Mouse (Mus musculus): ENCODE data around the gene Igfbp5. TPM values are rescaled to one million over a fixed set of nuclear protein-coding genes. Genes with fewer than 3 reads are reported as not detected.

The Igfbp5 gene
- total RNA-seq, 2 experiments from 2014 or later: 97.0 to 98.9 TPM

GRCm38 (mm10) chr1:72825286-72825685 is 49.4 kb downstream of the Igfbp5 start:
- DNase-seq (ENCODE audit: extremely low spot score in 1 of 2, low spot score in 2 of 2): peak in 1 of 2 experiments; percentile 37
- intact Hi-C loops (cut with DNase I): loop anchor here (5.0 kb wide), 1 partner anchor 88 kb away; no protein-coding TSS in a partner anchor

GRCm38 (mm10) chr1:72824707-72825101 is 50.0 kb downstream of the Igfbp5 start:
- peak in 1 of 2 experiments; percentile 44 for DNase-seq (ENCODE audit: extremely low spot score in 1 of 2, low spot score in 2 of 2)
- intact Hi-C loops (cut with DNase I): loop anchor here (5.0 kb wide), 1 partner anchor 87 kb away; no protein-coding TSS in a partner anchor

DNA sequence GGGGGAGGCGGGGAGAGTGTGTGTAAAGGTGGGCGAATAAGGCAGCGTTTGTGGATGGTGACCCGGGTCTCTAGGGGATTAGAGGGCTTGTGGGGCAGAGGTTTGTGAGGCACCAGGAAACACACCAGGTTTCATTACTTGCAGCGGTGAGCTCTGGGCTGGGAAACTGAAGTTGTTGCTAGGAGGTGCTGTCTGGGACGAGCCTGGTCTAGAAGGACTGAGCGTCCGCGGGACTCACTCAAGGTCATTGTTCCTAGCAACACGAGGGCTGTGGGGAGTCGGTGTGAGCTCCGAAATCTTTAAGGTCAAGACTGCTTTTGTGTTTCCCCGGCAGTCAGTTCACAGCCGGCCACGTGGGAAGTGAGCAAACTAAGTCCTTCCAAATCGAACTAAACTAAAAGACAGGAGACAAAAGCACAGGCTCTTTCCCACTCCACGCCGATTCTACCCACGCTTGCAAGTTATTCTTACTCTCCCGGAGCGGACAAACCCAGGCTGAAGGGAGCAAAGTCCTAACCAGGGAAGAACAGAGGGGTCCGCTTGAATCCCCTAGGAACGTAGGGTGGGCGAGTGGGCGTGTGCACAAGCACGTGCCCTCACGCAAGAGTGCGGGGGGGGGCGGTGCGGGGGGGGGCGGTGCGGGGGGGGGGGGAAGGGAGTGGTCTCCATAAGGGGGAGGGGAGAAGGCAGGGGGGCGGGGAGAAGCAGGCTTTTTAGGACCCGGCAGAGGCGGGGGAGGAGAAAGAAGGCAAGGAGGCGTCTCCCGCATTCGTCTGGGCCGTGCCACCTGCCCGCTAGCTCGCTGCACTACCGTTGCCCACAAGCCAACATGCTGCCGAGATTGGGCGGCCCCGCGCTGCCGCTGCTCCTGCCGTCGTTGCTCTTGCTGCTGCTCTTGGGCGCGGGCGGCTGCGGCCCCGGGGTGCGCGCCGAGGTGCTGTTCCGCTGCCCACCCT is 50.7 kb downstream of the Igfbp5 start, which contains the start of gene Igfbp2:
Gene Igfbp2, plus strand, starts transcription at position 753 of the 956 bp plus-strand sequence.
- peak in 1 of 2 experiments; percentile 70 for DNase-seq (ENCODE audit: extremely low spot score in 1 of 2, low spot score in 2 of 2)
- intact Hi-C loops (cut with DNase I): no loop called here

DNA sequence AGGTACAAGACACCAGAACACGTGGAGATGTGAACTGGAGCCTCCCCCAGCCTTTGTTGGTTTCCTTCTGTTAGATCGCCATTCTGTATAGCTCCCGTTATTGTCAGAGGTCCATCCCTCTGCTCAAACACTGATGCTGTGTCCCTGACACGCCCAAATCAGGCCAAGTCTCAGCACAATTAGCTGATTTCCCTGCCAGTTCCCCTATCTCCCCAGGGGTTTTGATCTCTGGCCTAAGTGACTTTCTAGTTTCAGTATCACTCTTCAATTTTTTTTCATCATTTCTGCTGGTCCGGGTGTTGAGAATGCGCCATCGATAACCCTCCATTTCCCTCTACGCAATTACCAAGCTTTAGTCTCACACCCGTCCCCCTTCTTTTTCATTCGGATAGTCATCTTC is 51.8 kb downstream of the Igfbp5 start:
- intact Hi-C loops (cut with DNase I): no loop called here
- DNase-seq (ENCODE audit: extremely low spot score in 1 of 2, low spot score in 2 of 2): no peak

- intact Hi-C loops (cut with DNase I): no loop called here
Observed at GRCm38 (mm10) chr1:72819995-72820394, 54.7 kb downstream of the Igfbp5 start.

DNA sequence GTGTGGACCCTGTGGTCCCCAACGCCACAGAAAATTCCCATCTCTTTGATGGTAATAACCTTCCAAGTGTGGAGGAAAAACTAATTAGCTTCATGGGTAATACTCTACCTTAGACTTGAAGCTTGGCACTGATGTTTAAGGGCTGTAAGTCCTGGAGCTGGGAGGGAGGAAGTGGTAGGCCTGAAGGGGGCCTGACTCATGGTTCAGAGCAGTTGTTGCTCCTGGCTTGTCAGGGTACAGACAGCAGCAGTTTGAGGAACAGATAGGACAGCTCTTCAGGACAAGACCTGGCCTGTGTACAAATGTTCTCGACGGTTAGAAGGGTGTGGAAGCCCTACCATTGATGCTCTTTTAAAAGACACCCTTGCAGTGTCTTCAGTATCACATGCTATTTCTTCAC is 59.1 kb downstream of the Igfbp5 start:
- intact Hi-C loops (cut with DNase I): no loop called here
- DNase-seq (ENCODE audit: extremely low spot score in 1 of 2, low spot score in 2 of 2): no peak

More at GRCm38 (mm10) chr1:72819995-72820394, 54.7 kb downstream of the Igfbp5 start:
- no peak for DNase-seq (ENCODE audit: extremely low spot score in 1 of 2, low spot score in 2 of 2)

DNA sequence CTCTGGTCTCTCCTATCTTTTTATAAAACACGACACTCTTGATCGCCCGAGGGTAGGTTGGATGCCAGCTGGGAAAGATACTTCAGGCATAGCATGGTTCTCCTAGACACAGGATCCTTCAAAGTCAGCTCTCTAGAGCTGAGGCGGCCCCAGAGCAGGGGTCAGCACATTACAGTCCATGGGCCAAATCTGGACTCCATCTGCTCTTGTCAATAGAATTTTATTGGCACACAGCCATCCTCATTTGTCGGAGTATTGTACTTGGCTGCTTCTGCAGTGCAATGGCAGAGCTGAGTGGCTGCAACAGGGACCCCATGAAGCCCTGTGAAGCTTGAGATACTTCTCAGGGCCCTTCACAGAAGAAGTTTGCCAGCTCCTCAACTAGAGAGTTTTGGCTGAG is 59.5 kb downstream of the Igfbp5 start:
- intact Hi-C loops (cut with DNase I): no loop called here
- no peak for DNase-seq (ENCODE audit: extremely low spot score in 1 of 2, low spot score in 2 of 2)

DNA sequence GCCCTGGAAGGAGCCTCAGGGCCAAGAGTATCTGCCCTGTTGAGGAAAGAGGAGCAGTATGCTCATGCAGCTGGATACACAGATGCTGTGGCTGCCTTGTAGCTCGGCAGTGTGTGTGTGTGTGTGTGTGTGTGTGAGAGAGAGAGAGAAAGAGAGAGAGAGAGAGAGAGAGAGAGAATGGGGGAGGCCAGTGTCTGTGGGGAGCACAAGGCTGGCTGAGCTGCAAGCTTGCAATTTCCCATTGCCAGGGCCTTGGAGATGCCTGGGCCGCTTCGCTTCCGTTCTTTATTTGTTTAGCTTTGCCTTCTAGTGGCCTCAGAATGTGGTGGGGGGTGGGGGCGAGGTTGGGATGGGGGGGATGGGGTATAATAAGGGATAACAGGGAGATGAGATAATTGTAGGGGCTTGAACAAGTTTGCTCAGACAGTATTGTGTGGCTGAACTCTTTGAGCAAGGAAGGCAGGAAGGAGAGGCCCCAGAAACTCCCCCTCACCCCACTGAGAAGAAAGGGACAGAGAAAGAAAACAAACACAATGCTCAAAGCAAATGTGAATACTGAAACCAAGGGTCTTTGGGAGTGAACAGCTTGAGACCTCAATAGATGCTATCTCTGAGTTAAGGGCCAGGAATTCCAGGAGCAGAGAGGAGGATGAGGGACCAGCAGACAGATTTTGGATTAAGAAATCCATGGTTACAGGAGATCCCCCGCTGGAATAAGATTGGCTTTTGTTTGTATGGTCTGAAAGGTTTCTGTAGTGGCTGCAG is 60.9 kb downstream of the Igfbp5 start:
- intact Hi-C loops (cut with DNase I): no loop called here

DNA sequence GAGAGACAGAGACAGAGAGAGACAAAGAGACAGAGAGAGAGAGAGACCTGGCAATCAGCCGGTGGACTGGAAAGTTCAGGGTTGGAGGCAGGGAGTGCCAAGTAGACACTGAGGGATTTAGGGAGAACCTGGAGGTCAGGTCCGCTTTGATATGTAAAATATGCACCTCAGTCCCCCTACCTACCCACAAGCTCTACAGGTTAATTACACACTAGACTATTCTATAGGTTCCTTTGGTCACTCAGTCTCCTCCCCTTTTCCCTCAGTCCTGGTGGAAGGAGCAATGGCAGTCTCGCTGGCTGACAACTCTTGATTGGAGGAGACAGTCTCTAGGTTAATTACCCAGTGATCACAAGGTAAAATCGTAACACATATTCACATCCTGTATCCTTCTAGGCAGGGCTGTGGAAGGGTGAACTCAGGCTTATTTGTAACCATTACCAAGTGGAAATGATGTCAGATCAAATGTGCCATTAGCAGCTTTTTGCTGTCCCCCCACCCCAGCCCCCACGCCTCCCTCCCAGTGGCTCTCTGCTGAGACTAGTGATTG is 61.5 kb downstream of the Igfbp5 start:
- intact Hi-C loops (cut with DNase I): no loop called here
- DNase-seq (ENCODE audit: extremely low spot score in 1 of 2, low spot score in 2 of 2): no peak

More for the DNA sequence above, 60.9 kb downstream of the Igfbp5 start:
- peak in 1 of 2 experiments; percentile 28 for DNase-seq (ENCODE audit: extremely low spot score in 1 of 2, low spot score in 2 of 2)

DNA sequence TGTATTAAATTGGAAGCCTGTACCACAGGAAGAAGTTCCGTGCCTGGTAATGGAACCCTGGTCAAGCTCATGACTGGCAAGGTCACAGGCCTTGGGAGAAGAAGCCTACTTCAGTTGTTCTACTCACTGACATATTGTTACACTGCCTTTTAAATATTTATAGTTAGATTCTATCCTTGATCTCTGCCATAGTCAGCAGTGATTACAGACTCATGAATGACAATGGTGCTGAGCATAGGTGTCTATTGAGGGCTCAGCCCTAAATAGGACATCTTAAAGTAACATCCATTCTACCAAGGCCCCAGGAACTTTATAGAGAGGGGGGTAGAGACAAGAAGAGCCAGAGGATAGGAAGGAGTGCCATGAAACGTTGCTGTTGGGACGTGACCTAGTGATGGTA is 63.6 kb downstream of the Igfbp5 start:
- intact Hi-C loops (cut with DNase I): no loop called here
- no peak for DNase-seq (ENCODE audit: extremely low spot score in 1 of 2, low spot score in 2 of 2)

DNA sequence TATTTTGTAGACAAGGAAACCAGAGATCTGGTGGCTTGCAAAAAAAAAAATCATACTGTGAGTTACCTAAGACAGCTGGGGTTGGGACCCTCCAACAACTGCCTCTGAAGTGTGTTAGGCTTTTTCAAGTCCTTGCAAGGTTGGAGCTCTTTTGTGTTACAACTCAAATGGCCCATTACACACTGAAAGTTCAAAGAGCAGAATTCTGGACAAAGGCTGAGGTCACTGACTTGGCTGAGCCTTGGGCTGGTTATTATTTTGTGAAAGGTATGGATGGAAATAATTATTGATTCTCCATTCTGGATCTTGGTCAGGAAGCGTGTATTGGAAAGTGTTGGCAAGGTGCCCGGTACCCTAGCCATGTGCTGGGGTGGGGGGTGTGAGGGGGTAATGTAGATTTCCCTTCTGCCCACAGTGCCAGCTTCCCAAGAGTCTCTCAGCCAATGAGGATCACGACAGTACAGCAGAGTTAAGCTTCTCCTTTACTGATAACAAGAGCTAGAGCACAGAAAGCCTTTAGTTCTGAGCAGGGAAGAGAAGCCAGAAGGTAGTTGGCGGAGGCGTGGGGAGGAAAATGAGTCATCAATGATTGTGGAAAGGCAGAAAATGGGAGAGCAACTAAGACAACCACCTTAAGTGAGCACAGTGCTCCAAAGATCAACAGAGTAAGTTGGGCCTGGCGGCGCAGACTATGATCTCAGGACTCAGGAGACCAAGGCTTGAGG is 64.6 kb downstream of the Igfbp5 start:
- intact Hi-C loops (cut with DNase I): no loop called here
- peak in 1 of 2 experiments; percentile 34 for DNase-seq (ENCODE audit: extremely low spot score in 1 of 2, low spot score in 2 of 2)

- intact Hi-C loops (cut with DNase I): no loop called here
- no peak for DNase-seq (ENCODE audit: extremely low spot score in 1 of 2, low spot score in 2 of 2)
Observed at GRCm38 (mm10) chr1:72809304-72809703, 65.4 kb downstream of the Igfbp5 start.

Other genes with a start within 250 kb of the Igfbp5 start
- not detected for gene Ankar, start 174.3 kb downstream of the Igfbp5 start, total RNA-seq (2021)
- gene Rpl37a, start 163.6 kb downstream of the Igfbp5 start, total RNA-seq (2021): 100 to 1,000 TPM; 577 to 581 TPM
- 100 to 1,000 TPM; 109 to 114 TPM for gene Igfbp2, start 50.4 kb downstream of the Igfbp5 start, total RNA-seq (2021)
- not detected for gene Tnp1, start 141.0 kb upstream of the Igfbp5 start, total RNA-seq (2021)